Mouse (Mus musculus) limb, embryonic 10.5 days (tissue): ENCODE measurements around the gene Sbsn. TPM values are rescaled to one million over a fixed set of nuclear protein-coding genes. Genes with fewer than 3 reads are reported as not detected.

ENCODE experiments used
- DNase-seq: peaks from one replicate; pipeline ENCODE4 v3.0.0-alpha.2; 2017; ENCODE audit warnings: low spot score
- H3K27ac ChIP-seq: fragments of 300-500 bp; sonication (generic); 2 replicates; pipeline ENCODE4 v1.5.1; 2016; ENCODE audit warnings: mild to moderate bottlenecking
- H3K27me3 ChIP-seq: fragments of 300-500 bp; sonication (generic); 2 replicates; pipeline ENCODE4 v1.6.1; 2016; ENCODE audit warnings: low read depth, mild to moderate bottlenecking; ENCODE audit not compliant: poor library complexity, severe bottlenecking
- H3K36me3 ChIP-seq: fragments of 300-500 bp; sonication (generic); 2 replicates; pipeline ENCODE4 v1.6.1; 2016; ENCODE audit warnings: mild to moderate bottlenecking, moderate library complexity
- H3K4me1 ChIP-seq: fragments of 300-500 bp; sonication (generic); 2 replicates; pipeline ENCODE4 v1.6.1; 2016
- H3K4me3 ChIP-seq: fragments of 300-500 bp; sonication (generic); 2 replicates; pipeline ENCODE4 v1.5.1; 2016; ENCODE audit warnings: mild to moderate bottlenecking, moderate library complexity
- H3K9me3 ChIP-seq: fragments of 300-500 bp; sonication (generic); replicated peaks from 2 replicates; pipeline ENCODE4 v1.6.1; 2016; ENCODE audit warnings: mild to moderate bottlenecking
- WGBS: fragments of 180-500 bp; shearing (Covaris S2); methylation state at CpG from one replicate; pipeline ENCODE4 v1.1.7; 2016; 5-methylcytosine and 5-hydroxymethylcytosine counted together
- polyA plus RNA-seq: library from polyadenylated mRNA; unstranded; fragments of >200 nt; fragmentation: Nextera tagmentation; extraction: Ambion mirVana; gene quantifications from 2 replicates; pipeline ENCODE4 v1.2.1, GENCODE M21; 2016

Sbsn gene
- polyA plus RNA-seq, 1 experiment from 2014 or later, result 1.4 TPM

GRCm38 (mm10) chr7:30766408-30766807 lies 15.1 kb downstream of the Sbsn start:
- peaks cover 12% of the 10 kb centered on the region; the same call in 1 of the 2 replicates for H3K27me3 ChIP-seq
- no peak overlapping the region for H3K4me3 ChIP-seq
- H3K27ac ChIP-seq, result no peak overlapping the region
- H3K4me1 ChIP-seq, result no peaks in the 10 kb centered on the region
- DNase-seq, result no peak
- H3K36me3 ChIP-seq, result no peaks in the 10 kb centered on the region
- WGBS, result 90% methylated on average over 4 of the region's 4 CpGs
- H3K9me3 ChIP-seq, result no peaks in the 10 kb centered on the region

- no peak for DNase-seq
- 40% methylated on average over 9 of the region's 9 CpGs for WGBS
- no peak overlapping the region for H3K27ac ChIP-seq
- H3K4me3 ChIP-seq, result no peak overlapping the region
- no peaks in the 10 kb centered on the region for H3K4me1 ChIP-seq
- no peaks in the 10 kb centered on the region for H3K36me3 ChIP-seq
- H3K9me3 ChIP-seq, result no peaks in the 10 kb centered on the region
- H3K27me3 ChIP-seq, result peaks cover 12% of the 10 kb centered on the region; the same call in 1 of the 2 replicates
Measured at GRCm38 (mm10) chr7:30769236-30769635, 18.0 kb downstream of the Sbsn start.

- H3K36me3 ChIP-seq, result no peaks in the 10 kb centered on the region
- H3K27ac ChIP-seq, result no peak overlapping the region
- no peaks in the 10 kb centered on the region for H3K9me3 ChIP-seq
- no peak for DNase-seq
- no peaks in the 10 kb centered on the region for H3K4me1 ChIP-seq
- no peaks in the 10 kb centered on the region for H3K27me3 ChIP-seq
- WGBS, result 91% methylated on average over 9 of the region's 9 CpGs
- H3K4me3 ChIP-seq, result no peak overlapping the region
Measured at GRCm38 (mm10) chr7:30776104-30776503, 24.8 kb downstream of the Sbsn start.

GRCm38 (mm10) chr7:30777081-30777579 lies 25.9 kb downstream of the Sbsn start:
- Histone ChIP-seq H3K36me3 (no peaks in the 10 kb centered on the region), H3K4me1 (no peaks in the 10 kb centered on the region), H3K27me3 (no peaks in the 10 kb centered on the region), H3K9me3 (no peaks in the 10 kb centered on the region), H3K4me3 (no peak overlapping the region), H3K27ac (no peak overlapping the region)
- 55% methylated on average over 7 of the region's 7 CpGs for WGBS
- no peak for DNase-seq

GRCm38 (mm10) chr7:30777911-30778310 lies 26.6 kb downstream of the Sbsn start:
- Histone ChIP-seq H3K4me1 (no peaks in the 10 kb centered on the region), H3K27me3 (no peaks in the 10 kb centered on the region), H3K36me3 (no peaks in the 10 kb centered on the region), H3K4me3 (no peak overlapping the region), H3K27ac (no peak overlapping the region), H3K9me3 (no peaks in the 10 kb centered on the region)
- no peak for DNase-seq
- WGBS, result 78% methylated on average over 1 of the region's 1 CpGs

- no peak overlapping the region for H3K27ac ChIP-seq
- H3K4me1 ChIP-seq, result no peaks in the 10 kb centered on the region
- H3K4me3 ChIP-seq, result no peak overlapping the region
- no peaks in the 10 kb centered on the region for H3K36me3 ChIP-seq
- WGBS, result 72% methylated on average over 4 of the region's 4 CpGs
- DNase-seq, result no peak
- no peaks in the 10 kb centered on the region for H3K9me3 ChIP-seq
- no peaks in the 10 kb centered on the region for H3K27me3 ChIP-seq
Measured at GRCm38 (mm10) chr7:30781792-30782191, 30.5 kb downstream of the Sbsn start.

- DNase-seq, result no peak
- 80% methylated on average over 3 of the region's 3 CpGs for WGBS
- Histone ChIP-seq H3K27me3 (0 out of 2 replicates have a peak, but pooled peaks cover 6% of the 10 kb centered on the region), H3K36me3 (no peaks in the 10 kb centered on the region), H3K9me3 (no peaks in the 10 kb centered on the region), H3K4me1 (no peaks in the 10 kb centered on the region), H3K4me3 (no peak overlapping the region), H3K27ac (no peak overlapping the region)
Measured at GRCm38 (mm10) chr7:30782658-30783057, 31.4 kb downstream of the Sbsn start.

- no peak overlapping the region for H3K27ac ChIP-seq
- 0 out of 2 replicates have a peak, but pooled peaks cover 15% of the 10 kb centered on the region for H3K27me3 ChIP-seq
- no peaks in the 10 kb centered on the region for H3K36me3 ChIP-seq
- no peak overlapping the region for H3K4me3 ChIP-seq
- H3K4me1 ChIP-seq, result no peaks in the 10 kb centered on the region
- DNase-seq, result no peak
- no peaks in the 10 kb centered on the region for H3K9me3 ChIP-seq
- 75% methylated on average over 1 of the region's 1 CpGs for WGBS
Measured at GRCm38 (mm10) chr7:30785154-30785553, 33.9 kb downstream of the Sbsn start.

- WGBS, result 72% methylated on average over 13 of the region's 13 CpGs
- Histone ChIP-seq H3K27ac (no peak overlapping the region), H3K36me3 (no peaks in the 10 kb centered on the region), H3K9me3 (no peaks in the 10 kb centered on the region), H3K4me1 (no peaks in the 10 kb centered on the region), H3K4me3 (no peak overlapping the region), H3K27me3 (0 out of 2 replicates have a peak, but pooled peaks cover 15% of the 10 kb centered on the region)
- DNase-seq, result no peak
Measured at GRCm38 (mm10) chr7:30785721-30786546, 34.7 kb downstream of the Sbsn start.

GRCm38 (mm10) chr7:30787377-30788022 lies 36.2 kb downstream of the Sbsn start, which contains the start of gene Krtdap:
Gene Krtdap (plus strand): TSS chr7:30787896.
- 0 out of 2 replicates have a peak, but pooled peaks cover 15% of the 10 kb centered on the region for H3K27me3 ChIP-seq
- no peak within 1 kb of the TSS for H3K4me3 ChIP-seq
- no peaks in the 10 kb centered on the region for H3K9me3 ChIP-seq
- H3K36me3 ChIP-seq, result no peaks in the 10 kb centered on the region
- H3K4me1 ChIP-seq, result no peaks in the 10 kb centered on the region
- 54% methylated on average over 15 of the region's 15 CpGs for WGBS
- no peak for DNase-seq
- no peak within 1 kb of the TSS for H3K27ac ChIP-seq

- Histone ChIP-seq H3K4me3 (no peak overlapping the region), H3K36me3 (no peaks in the 10 kb centered on the region), H3K27ac (no peak overlapping the region), H3K27me3 (0 out of 2 replicates have a peak, but pooled peaks cover 15% of the 10 kb centered on the region), H3K9me3 (no peaks in the 10 kb centered on the region), H3K4me1 (no peaks in the 10 kb centered on the region)
- 87% methylated on average over 10 of the region's 10 CpGs for WGBS
- DNase-seq, result no peak
Measured at GRCm38 (mm10) chr7:30790141-30790540, 38.9 kb downstream of the Sbsn start.

GRCm38 (mm10) chr7:30791921-30792320 lies 40.6 kb downstream of the Sbsn start:
- H3K36me3 ChIP-seq, result no peaks in the 10 kb centered on the region
- H3K4me3 ChIP-seq, result no peak overlapping the region
- 28% methylated on average over 9 of the region's 9 CpGs for WGBS
- 0 out of 2 replicates have a peak, but pooled peaks cover 15% of the 10 kb centered on the region for H3K27me3 ChIP-seq
- no peaks in the 10 kb centered on the region for H3K4me1 ChIP-seq
- no peaks in the 10 kb centered on the region for H3K9me3 ChIP-seq
- no peak for DNase-seq
- H3K27ac ChIP-seq, result no peak overlapping the region

GRCm38 (mm10) chr7:30794921-30795320 lies 43.6 kb downstream of the Sbsn start:
- Histone ChIP-seq H3K4me1 (no peaks in the 10 kb centered on the region), H3K27ac (no peak overlapping the region), H3K4me3 (no peak overlapping the region), H3K27me3 (no peaks in the 10 kb centered on the region), H3K9me3 (no peaks in the 10 kb centered on the region), H3K36me3 (no peaks in the 10 kb centered on the region)
- no peak for DNase-seq
